9 mouse cellular contexts compared by ENCODE assay signal in the genomic region with DNA sequence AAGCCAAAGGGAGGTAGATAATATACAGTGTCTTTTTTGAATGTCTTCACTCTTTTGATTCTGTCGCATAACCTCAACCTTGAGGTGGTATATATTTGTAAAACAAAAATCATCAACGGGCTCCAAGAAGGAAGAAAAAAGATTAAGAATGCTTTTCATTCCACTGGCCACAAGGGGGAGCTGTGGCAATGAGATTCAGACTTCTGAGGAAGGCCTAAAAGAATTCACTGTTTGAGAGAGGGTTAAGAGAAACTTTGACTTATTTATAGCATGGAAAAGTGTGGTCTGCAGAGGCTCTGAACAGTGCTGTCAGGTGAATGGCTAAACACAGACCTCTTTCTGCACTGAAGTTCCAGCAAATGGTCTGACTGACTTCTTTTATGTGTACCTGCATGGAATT. TPM values are rescaled to one million over a fixed set of nuclear protein-coding genes. Genes with fewer than 3 reads are reported as not detected.
A peak's percentile ranks its signal among the peaks of the same experiment; 100 is the strongest.
DNase-seq lines count a peak whose midpoint lies in the region; ATAC-seq lines count a peak whose summit lies in the region.
"Had no signal": no experiment of that assay in that cellular context is flagged by ENCODE, and none has a peak within 500 bp of the region (broad histone marks: within the 10 kb centered on the region; RNA-seq: fewer than 3 reads in every experiment).

No protein-coding gene starts in this region.

- H3K9me3 ChIP-seq in hindbrain, embryonic 10.5 days: no peaks in the 10 kb centered on the region
- H3K9me3 ChIP-seq in hindbrain, embryonic 13.5 days: no peaks in the 10 kb centered on the region
- H3K9me3 ChIP-seq in neural tube, embryonic 11.5 days (ENCODE audit: control insufficient read depth, low read length): no peaks in the 10 kb centered on the region

- H3K9ac ChIP-seq in hindbrain, embryonic 13.5 days: no peak overlapping the region
- H3K9ac ChIP-seq in neural tube, embryonic 11.5 days (ENCODE audit: low read length): no peak overlapping the region

- no peak overlapping the region for H3K4me3 ChIP-seq in hindbrain, embryonic 10.5 days
- H3K4me3 ChIP-seq in hindbrain, embryonic 13.5 days: no peak overlapping the region
- H3K4me3 ChIP-seq in neural tube, embryonic 11.5 days (ENCODE audit: low read depth, low read length): no peak overlapping the region
- H3K4me3 ChIP-seq: erythroblast, embryonic 14.5 days had no signal

- no peak overlapping the region for H3K27ac ChIP-seq in hindbrain, embryonic 10.5 days
- H3K27ac ChIP-seq in hindbrain, embryonic 13.5 days: no peak overlapping the region
- H3K27ac ChIP-seq in neural tube, embryonic 11.5 days (ENCODE audit: low read depth, low read length): no peak overlapping the region

- WGBS in hindbrain, embryonic 10.5 days: 42% methylated on average over 2 of the region's 2 CpGs
- WGBS in hindbrain, embryonic 13.5 days: 43% methylated on average over 2 of the region's 2 CpGs
- WGBS in neural tube, embryonic 11.5 days: 48% methylated on average over 2 of the region's 2 CpGs

- no peak for ATAC-seq in hindbrain, embryonic 13.5 days (ENCODE audit: low FRiP score)
- ATAC-seq in neural tube, embryonic 11.5 days (ENCODE audit: insufficient read depth, low FRiP score, low TSS enrichment): no peak

- no peaks in the 10 kb centered on the region for H3K27me3 ChIP-seq in hindbrain, embryonic 10.5 days (ENCODE audit: insufficient read depth, poor library complexity, severe bottlenecking)
- H3K27me3 ChIP-seq in hindbrain, embryonic 13.5 days: no peaks in the 10 kb centered on the region
- H3K27me3 ChIP-seq in neural tube, embryonic 11.5 days (ENCODE audit: control insufficient read depth, insufficient read depth, low read length): no peaks in the 10 kb centered on the region

- H3K4me1 ChIP-seq in hindbrain, embryonic 10.5 days (replicated peaks): no peaks in the 10 kb centered on the region
- no peaks in the 10 kb centered on the region for H3K4me1 ChIP-seq in hindbrain, embryonic 13.5 days (replicated peaks)
- H3K4me1 ChIP-seq in neural tube, embryonic 11.5 days (ENCODE audit: control insufficient read depth, insufficient read depth, low read length): no peaks in the 10 kb centered on the region

- no peaks in the 10 kb centered on the region for H3K36me3 ChIP-seq in hindbrain, embryonic 10.5 days
- H3K36me3 ChIP-seq in hindbrain, embryonic 13.5 days: no peaks in the 10 kb centered on the region
- no peaks in the 10 kb centered on the region for H3K36me3 ChIP-seq in neural tube, embryonic 11.5 days (ENCODE audit: control insufficient read depth, insufficient read depth, low read length)

- DNase-seq in hindbrain, embryonic 10.5 days (ENCODE audit: low spot score): peak; percentile 21
- peak; percentile 59 for DNase-seq in right cerebral cortex, postnatal 4 days
- DNase-seq in right cerebral cortex, postnatal 36 days (ENCODE audit: low spot score in 2 of 2): no peak
- peak; percentile 41 for DNase-seq in adrenal gland, postnatal 14 days
- peak; percentile 45 for DNase-seq in heart, postnatal 4 days
- peak; percentile 49 for DNase-seq in neural tube, embryonic 11.5 days (ENCODE audit: low spot score)
- no peak for DNase-seq in urinary bladder, postnatal 4 days (ENCODE audit: low spot score in 2 of 2)

- H3K4me2 ChIP-seq in hindbrain, embryonic 13.5 days: no peak overlapping the region
- H3K4me2 ChIP-seq in neural tube, embryonic 11.5 days (ENCODE audit: low read depth): no peak overlapping the region

RNA-seq across cellular contexts. Expression of gene 2210010C04Rik, which starts 20.3 kb away (rescaled TPM):
- not detected in 2 replicates for polyA plus RNA-seq in hindbrain, embryonic 10.5 days (2016; fragmentation: Nextera tagmentation; extraction: Ambion mirVana)
- polyA plus RNA-seq in hindbrain, embryonic 13.5 days (2015; fragmentation: Nextera tagmentation; extraction: Ambion mirVana): not detected in 2 replicates
- not detected in 2 replicates for total RNA-seq in adrenal gland, postnatal 14 days (2021)
- total RNA-seq in heart, postnatal 4 days (2021): not detected
- polyA plus RNA-seq in neural tube, embryonic 11.5 days (2014; fragmentation: Nextera tagmentation; extraction: Ambion mirVana): not detected in 2 replicates
- polyA plus RNA-seq: erythroblast, embryonic 14.5 days had no signal

RNA-seq across cellular contexts. Expression of gene Gm2663, which starts 56.3 kb away (rescaled TPM):
- polyA plus RNA-seq in hindbrain, embryonic 10.5 days (2016; fragmentation: Nextera tagmentation; extraction: Ambion mirVana): not detected in 2 replicates
- not detected in 2 replicates for polyA plus RNA-seq in hindbrain, embryonic 13.5 days (2015; fragmentation: Nextera tagmentation; extraction: Ambion mirVana)
- not detected in 2 replicates for total RNA-seq in adrenal gland, postnatal 14 days (2021)
- total RNA-seq in heart, postnatal 4 days (2021): not detected
- not detected in 2 replicates for polyA plus RNA-seq in neural tube, embryonic 11.5 days (2014; fragmentation: Nextera tagmentation; extraction: Ambion mirVana)
- polyA plus RNA-seq: erythroblast, embryonic 14.5 days had no signal

Comparison
In these comparisons a context has a peak if more than half of its experiments do, and no peak if none do; other contexts are left out.
1. DNase-seq: peak in hindbrain, embryonic 10.5 days (single experiment), right cerebral cortex, postnatal 4 days (single experiment), adrenal gland, postnatal 14 days (single experiment), heart, postnatal 4 days (single experiment) and neural tube, embryonic 11.5 days (single experiment); none in right cerebral cortex, postnatal 36 days (0 of 2) and urinary bladder, postnatal 4 days (0 of 2).